Mouse (Mus musculus): ENCODE measurements at regions not wholly inside any gene's neighbourhood (a gene's known extent, or its start where the extent isn't known, plus 50 kb on each side); places are given as distances from the start of the nearest gene placed in this dataset.

DNA sequence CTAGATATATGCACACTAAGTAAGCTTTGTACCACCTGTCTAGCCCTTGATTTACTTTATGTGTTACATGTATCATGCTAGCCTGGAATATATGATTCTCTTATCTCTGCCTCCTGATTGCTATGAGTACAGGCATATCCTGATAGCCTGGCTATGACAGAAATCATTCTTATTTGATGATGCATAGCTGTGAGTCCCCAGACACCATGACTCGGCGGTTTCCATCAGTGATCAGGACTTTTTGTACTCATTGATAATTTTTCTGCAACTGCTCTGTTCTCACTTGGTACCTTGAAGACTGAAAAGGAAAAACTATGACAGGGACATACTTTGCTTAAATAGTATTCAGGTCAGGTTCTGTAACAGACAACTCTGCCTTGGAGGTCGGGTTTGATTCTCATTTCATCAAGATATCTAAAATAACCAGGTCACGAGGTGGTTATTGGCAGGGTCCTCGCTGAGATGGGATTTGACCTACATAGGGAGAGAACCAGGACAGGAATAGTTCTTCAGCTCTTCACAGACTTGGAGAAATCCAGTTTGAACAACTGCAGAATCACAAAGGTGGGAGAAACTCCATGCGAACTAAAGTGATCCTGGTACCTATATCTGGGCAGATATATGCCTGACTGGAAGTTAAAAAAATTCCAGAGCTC lies 320.2 kb upstream of the Ubash3b start:
- TF ChIP-seq TAL1 (IDR thresholded peaks at IDR 0.05; ENCODE audit: low read length): no peak
- TF ChIP-seq GATA1 (IDR thresholded peaks at IDR 0.05; ENCODE audit: low read length): no peak
